Comparison of ENCODE assay signal across 34 mouse cellular contexts in genomic region chr12:13607021-13607420, GRCm38 (mm10).
"Had no signal": no experiment of that assay in that cellular context is flagged by ENCODE, and none has a peak within 500 bp of the region (broad histone marks: within the 10 kb centered on the region; RNA-seq: fewer than 3 reads in every experiment).

No protein-coding gene starts in this region.

- H3K9ac ChIP-seq: heart, embryonic 12.5 days; heart, embryonic 13.5 days; heart, embryonic 15.5 days; hindbrain, embryonic 12.5 days; hindbrain, embryonic 13.5 days; hindbrain, embryonic 14.5 days; hindbrain, embryonic 15.5 days; intestine, embryonic 15.5 days; kidney, embryonic 15.5 days had no signal

- H3K36me3 ChIP-seq: heart, embryonic 10.5 days; heart, embryonic 12.5 days; heart, embryonic 13.5 days; heart, embryonic 15.5 days; hindbrain, embryonic 10.5 days; hindbrain, embryonic 12.5 days; hindbrain, embryonic 13.5 days; hindbrain, embryonic 15.5 days; intestine, embryonic 15.5 days; kidney, embryonic 15.5 days had no signal

- H3K4me3 ChIP-seq: heart, embryonic 10.5 days; heart, embryonic 12.5 days; heart, embryonic 13.5 days; heart, embryonic 15.5 days; hindbrain, embryonic 10.5 days; hindbrain, embryonic 12.5 days; hindbrain, embryonic 13.5 days; hindbrain, embryonic 15.5 days; intestine, embryonic 15.5 days; kidney, embryonic 15.5 days; layer of hippocampus, adult 2 months had no signal

- H3K4me1 ChIP-seq: heart, embryonic 10.5 days; heart, embryonic 12.5 days; heart, embryonic 13.5 days; heart, embryonic 15.5 days; hindbrain, embryonic 10.5 days; hindbrain, embryonic 12.5 days; hindbrain, embryonic 15.5 days; intestine, embryonic 15.5 days; kidney, embryonic 15.5 days had no signal

- H3K27me3 ChIP-seq: heart, embryonic 12.5 days; heart, embryonic 13.5 days; heart, embryonic 15.5 days; hindbrain, embryonic 12.5 days; hindbrain, embryonic 13.5 days; hindbrain, embryonic 15.5 days; intestine, embryonic 15.5 days; kidney, embryonic 15.5 days had no signal

- DNase-seq: heart, postnatal 10 days; heart, postnatal 36 days; heart, postnatal 4 days; kidney, adult 11 months; kidney, adult 18-20 months; kidney, adult 2 months; kidney, adult 8-10 months; kidney, adult 9 months; kidney, postnatal 10 days; kidney, postnatal 14 days; kidney, postnatal 25 days; kidney, postnatal 36 days; kidney, postnatal 4 days; layer of hippocampus, adult 9-11 months; layer of hippocampus, postnatal 36 days had no signal

- H3K4me2 ChIP-seq: heart, embryonic 11.5 days; heart, embryonic 12.5 days; heart, embryonic 13.5 days; heart, embryonic 15.5 days; hindbrain, embryonic 12.5 days; hindbrain, embryonic 13.5 days; hindbrain, embryonic 14.5 days; hindbrain, embryonic 15.5 days; intestine, embryonic 15.5 days; kidney, embryonic 15.5 days had no signal

- ATAC-seq: hindbrain, embryonic 16.5 days; hindbrain, postnatal 0 days; inflammation-experienced regulatory T-cells, adult 6 months; intestine, embryonic 15.5 days; intestine, embryonic 16.5 days; intestine, postnatal 0 days had no signal

- H3K27ac ChIP-seq: heart, embryonic 10.5 days; heart, embryonic 13.5 days; heart, embryonic 15.5 days; hindbrain, embryonic 10.5 days; hindbrain, embryonic 12.5 days; hindbrain, embryonic 13.5 days; hindbrain, embryonic 14.5 days; hindbrain, embryonic 15.5 days; hindbrain, postnatal 0 days; intestine, embryonic 15.5 days; kidney, embryonic 15.5 days; kidney, postnatal 0 days; layer of hippocampus, adult 2 months had no signal

- H3K9me3 ChIP-seq: heart, embryonic 10.5 days; heart, embryonic 12.5 days; heart, embryonic 13.5 days; heart, embryonic 15.5 days; hindbrain, embryonic 10.5 days; hindbrain, embryonic 12.5 days; hindbrain, embryonic 13.5 days; hindbrain, embryonic 15.5 days; intestine, embryonic 15.5 days; kidney, embryonic 15.5 days had no signal
